Mouse (Mus musculus) gastrocnemius, postnatal 25 days (tissue): ENCODE measurements around the gene Axin1. TPM values are rescaled to one million over a fixed set of nuclear protein-coding genes. Genes with fewer than 3 reads are reported as not detected.
"Not testable (repeated sequence)": the region's sequence is repeated elsewhere in the genome, so short reads cannot be mapped to it uniquely, and the experiment has no call there.

Experiments
- DNase-seq: peaks from one replicate; pipeline ENCODE4 v3.0.0; 2022
- long read RNA-seq, 2 experiments: library from polyadenylated mRNA; stranded (forward); transcript quantifications; one replicate each; pipeline ENCODE4 v2.0.0; 2021
- total RNA-seq, 2 experiments: library from RNA; stranded (reverse); gene quantifications; 1 replicate in 1 of 2; 2 replicates in 1 of 2; pipeline ENCODE4 v1.2.3; 2021

Axin1 gene
- 10 to 100 TPM; 10.8 to 17.2 TPM for total RNA-seq
- long read RNA-seq, experiment 1, transcript Axin1-203 (10 exons, 2,890 nt) = major isoform, 7 of 14 reads
- long read RNA-seq, experiment 1, partial matches to known transcripts = 2 of 14 reads
- long read RNA-seq, experiment 1, other reads (novel, unspliced or antisense) = 3 of 14 reads
- long read RNA-seq, experiment 2, transcript Axin1-203 (10 exons, 2,890 nt) = major isoform, 6 of 15 reads
- long read RNA-seq, experiment 2, partial matches to known transcripts = 4 of 15 reads
- long read RNA-seq, experiment 2, other reads (novel, unspliced or antisense) = 3 of 15 reads

DNA sequence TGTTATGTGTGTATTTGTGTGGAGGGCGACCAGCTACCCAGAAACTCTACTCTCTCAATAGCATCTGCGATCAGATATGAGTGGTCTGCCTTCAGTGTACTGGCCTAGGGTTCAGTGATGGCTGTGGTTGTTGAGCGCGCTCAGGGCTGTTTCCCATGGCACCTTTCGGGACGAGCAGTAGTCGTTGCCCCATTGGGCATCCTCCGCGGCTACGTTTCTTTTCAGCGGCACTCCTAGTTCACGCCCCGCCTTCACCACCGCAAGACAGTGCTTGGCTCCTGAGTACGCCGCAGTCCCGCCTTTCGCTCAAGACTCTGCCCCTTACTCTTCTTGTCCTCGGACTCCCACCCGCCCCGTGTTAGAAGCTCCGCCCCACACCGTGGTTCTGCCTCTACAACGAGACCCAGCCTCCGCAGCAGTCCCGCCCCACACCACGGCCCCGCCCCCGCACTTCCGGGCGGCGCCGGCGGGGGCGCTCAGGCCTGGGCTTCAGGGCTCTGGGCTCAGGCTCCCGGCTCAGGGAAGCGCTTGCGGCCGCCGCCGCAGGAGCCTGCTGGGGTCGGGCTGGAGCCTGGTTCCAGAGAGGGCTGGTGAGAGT is at the start of gene Axin1:
Gene Axin1, plus strand, starts transcription at position 450 of the 598 bp plus-strand sequence.
- DNase-seq = peak; percentile 95

DNA sequence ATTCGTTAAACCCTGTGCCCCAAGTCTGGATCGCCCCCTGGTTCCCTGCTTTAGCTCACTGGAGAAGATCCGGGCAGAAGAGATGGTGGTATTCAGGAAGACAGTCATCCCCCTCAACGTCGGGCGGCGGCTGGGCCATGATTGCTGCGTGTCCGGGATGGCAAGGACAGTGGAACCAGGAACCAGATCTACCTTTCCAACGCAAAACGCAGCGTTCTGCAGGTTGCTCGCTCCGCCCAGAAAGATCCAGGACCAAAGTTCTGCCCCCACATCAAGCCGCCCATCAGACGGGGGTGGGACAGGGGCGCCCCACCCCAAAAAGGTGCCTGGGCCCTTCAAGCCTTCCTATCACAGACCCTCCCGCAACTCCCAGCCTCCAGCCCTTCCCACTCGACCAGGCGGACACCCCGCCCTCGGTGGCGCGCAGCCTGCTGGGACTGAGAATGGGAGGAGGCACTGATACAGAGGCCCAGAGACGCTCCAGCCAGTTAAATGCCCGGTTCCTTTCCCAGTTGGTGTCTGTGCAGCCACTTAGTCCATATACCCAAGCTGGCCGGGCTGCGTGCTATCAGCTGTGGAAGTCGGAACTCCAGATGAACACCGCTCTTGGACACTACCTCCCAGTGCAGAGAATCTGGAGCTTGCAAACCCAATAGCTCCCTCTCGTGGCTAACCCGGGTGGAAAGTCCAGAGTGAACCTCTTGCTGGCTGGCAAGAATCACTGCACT is 48.4 kb upstream of the Axin1 start, which contains the start of gene Decr2:
Gene Decr2, minus strand, starts transcription at position 433 of the 728 bp plus-strand sequence.
- peak; percentile 83 for DNase-seq

DNA sequence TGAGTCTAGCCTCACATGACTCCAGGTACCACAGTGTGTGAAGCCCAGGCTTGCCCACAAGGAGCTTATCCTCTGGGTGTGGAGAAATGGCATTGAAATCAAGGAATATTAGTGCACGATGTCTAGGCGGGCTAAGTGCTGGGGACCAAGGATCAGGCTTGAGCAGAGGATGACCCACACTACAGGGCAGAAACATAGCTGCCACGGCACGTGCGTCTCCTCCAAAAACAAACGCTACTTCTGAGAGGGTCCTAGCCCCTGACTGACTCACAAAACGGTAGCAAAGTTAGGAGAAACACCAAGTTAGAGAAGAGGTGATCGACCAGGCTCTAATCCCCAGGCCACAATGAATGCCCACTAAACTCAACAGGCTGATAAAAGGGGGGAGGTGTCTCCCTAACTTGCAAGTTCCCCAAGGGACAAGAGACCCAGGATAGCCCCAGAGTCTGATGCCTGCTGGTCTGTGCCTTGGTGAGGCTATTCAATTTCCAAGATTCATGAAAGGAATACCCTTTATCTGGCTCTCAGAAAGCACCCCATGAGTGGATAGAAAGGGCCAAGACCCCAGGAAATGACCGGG is 43.9 kb upstream of the Axin1 start:
- DNase-seq = no peak

DNA sequence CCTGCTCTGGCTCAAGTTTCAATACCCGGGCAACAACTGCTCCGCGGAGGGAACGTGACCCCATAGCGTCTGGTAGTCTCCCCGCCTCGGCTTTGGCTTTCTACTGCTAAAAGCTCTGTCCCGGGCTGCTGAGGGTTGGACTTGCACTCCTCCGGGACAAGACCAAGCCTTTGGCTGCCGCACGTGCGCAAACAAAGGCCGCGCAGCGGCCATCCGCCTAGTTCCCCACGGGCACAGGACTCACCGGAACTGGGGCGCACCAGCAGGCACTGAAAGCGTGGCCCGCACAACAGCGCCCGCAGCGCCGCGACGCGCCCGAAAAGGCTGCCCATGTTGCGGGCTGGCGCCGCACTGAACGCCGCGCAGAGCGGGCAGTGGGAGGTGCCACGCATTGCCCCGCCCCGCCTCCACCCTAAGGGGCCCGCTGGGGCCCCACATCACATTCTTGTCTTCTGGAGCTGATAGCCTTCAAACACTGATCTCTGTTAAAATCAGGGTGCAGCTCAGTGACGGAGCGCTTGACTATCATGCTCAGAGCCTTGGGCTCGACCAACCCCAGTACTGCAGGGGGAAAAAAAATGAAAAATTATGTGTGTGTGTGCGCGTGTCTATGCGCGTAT is 43.3 kb upstream of the Axin1 start, which contains the start of gene Nme4:
Gene Nme4, minus strand, starts transcription at position 482 of the 620 bp plus-strand sequence.
- peak; percentile 26 for DNase-seq

DNA sequence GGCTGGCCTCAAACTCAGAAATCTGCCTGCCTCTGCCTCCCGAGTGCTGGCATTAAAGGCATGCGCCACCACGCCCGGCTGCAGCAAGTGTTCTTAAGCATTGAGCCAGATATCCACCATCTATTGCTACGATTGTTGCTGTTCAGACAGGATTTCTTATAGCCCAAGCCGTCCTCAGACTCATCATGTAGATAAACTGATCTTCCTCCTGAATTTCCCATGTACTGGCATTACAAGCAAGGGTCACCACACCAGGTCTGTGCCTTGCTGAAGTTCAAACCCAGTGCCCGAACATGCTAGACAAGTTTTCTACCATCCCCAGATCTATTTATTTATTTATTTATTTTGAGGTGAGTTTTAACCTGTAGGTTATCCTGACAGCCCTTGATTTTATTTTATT is 40.0 kb upstream of the Axin1 start:
- DNase-seq = no peak

DNA sequence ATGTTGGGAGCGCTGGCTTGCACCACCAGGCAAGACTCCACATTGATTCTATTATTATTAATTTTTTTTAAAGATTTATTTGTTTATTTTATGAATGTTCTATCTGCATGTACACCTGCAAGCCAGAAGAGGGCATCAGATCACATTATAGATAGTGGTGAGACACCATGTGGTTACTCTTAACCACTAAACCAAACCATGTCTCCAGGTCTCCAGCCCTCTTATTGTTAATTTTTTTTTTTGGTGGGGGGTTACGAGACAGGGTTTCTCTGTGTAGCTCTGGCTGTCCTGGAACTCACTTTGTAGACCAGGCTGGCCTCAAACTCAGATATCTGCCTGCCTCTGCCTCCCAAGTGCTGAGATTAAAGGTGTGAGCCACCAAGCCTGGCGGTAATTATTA is 39.2 kb upstream of the Axin1 start:
- not testable (repeated sequence) for DNase-seq

DNA sequence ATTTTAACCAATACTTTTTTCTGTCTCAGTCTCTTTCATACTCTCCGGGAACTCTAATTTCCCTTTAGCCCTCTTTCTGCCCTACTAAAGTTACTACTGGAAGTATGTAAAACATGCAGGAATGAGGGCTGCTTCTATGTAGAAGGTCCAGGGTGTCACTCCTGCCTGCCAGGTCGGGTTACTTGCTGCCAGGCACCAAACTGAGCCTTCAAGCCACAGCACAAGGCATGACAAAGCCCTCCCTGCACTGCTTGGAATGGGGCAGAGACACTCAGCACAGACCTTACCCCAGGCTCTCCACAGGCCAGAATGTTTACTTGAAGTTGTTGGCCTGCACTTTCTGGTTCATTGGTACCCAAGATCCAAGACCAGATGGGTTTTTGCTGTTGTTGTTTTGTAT is 38.3 kb upstream of the Axin1 start:
- DNase-seq = no peak

DNA sequence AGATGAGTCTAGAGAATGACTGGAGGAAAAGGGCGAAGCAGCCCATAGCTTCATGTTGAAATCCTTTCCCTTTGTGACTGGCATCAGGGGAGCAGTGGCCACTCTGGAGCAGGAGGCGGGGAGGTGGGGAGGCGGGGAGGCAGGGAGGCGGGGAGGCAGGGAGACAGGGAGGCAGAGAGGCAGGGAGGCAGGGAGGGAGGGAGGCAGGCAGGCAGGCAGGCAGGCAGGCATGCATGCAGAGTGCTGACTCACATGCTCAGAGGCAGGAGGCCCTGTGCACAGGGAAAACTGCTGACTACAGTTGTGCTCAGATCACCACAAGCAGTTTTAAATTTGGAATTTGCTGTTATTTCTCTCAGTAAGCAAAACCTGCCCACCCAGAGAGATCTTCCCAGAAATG is 37.0 kb upstream of the Axin1 start:
- no peak for DNase-seq

DNA sequence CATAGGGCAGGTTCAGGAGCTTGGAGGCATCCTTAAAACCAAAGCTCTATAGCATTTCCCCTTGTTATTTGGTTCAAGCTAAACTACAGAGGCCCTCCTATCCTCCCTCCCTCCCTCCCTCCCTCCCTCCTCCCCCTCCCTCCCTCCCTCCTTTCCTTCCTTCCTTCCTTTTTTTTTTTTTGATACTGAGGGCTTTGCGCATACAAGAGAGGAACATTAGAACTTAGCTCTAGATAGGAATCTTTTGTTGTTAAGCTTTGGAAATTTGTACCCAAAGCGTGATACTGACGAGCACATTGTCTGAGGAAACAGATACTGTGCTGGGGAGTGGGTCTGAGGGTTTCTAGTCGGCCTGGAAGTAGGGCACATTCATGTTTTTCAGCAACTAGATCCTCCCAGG is 32.9 kb upstream of the Axin1 start:
- DNase-seq = no peak

DNA sequence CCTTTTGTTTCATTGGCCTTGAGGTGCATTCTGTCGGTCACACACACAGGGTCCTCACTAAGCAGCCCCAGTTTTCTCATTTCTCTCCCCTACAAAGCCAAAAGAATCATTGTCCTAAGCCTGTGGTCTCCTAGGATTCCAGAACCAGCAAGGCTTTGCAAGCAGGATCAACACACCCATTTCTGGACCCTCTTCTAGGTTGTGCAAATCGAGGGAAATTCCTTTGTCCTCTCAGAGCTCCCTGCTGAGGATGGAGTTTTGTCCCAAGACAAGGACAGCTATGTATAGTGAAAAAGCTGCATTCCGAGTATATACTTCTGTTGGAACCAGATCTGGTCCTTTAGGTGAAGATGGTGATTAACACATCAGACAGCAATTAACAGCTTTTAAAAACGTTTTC is 28.3 kb upstream of the Axin1 start:
- DNase-seq = no peak

DNA sequence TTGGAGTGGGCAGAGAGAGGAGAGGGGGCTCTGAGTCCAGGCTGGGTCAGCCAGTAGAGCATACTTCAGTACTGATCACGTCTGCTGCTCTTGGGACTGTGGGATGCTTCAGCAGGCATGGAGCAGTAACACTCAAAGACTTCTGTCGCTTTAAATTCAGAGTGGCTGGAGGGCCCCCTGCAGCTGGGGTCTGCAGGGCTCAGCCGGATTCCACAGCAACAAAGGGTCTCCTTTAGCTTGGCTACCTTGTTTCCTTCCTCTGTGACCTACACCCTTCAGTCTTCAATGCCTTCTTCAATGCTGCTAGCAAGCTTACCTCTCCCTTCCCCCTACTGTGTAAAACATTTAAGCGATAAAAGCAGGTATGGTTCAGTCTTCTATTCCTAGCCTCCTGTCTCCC is 27.5 kb upstream of the Axin1 start:
- DNase-seq = no peak

DNA sequence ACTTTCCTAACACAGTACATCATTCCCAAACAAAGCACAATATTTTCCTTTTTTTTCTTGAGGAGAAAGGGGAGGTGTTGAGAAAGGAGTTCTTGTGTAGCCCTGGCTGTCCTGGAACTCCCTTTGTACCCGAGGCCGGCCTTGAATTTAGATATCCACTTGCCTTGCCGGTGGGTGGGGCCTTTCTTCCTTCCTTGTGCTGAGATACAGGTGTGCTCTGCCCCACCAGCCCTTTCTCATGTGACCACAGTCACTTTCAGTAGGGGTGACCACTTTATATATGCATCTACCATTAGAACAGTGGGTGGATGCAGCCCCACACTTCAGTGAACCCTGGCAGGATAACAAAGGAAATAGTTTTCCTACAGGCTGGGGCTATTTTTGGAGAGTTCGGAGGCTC is 26.8 kb upstream of the Axin1 start:
- no peak for DNase-seq

DNA sequence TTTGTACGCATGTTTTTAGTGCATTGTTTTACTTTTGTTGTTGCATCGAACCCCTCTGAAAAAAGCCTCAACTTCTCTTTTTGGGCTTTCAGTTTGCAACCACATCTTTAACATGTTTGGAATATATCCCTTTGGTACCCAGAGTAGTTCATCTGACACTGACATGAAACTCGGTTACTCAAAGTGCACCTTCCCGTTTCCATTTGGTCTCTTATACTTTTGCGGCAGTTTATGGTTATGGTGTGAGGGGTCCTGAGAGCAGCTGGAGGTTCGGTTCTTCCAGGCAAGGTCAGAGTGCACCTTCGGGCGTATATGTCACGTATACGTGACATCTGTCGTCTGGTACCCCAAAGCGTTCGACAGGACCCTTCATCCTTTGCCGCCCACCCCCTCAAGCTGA is 25.7 kb upstream of the Axin1 start:
- no peak for DNase-seq

DNA sequence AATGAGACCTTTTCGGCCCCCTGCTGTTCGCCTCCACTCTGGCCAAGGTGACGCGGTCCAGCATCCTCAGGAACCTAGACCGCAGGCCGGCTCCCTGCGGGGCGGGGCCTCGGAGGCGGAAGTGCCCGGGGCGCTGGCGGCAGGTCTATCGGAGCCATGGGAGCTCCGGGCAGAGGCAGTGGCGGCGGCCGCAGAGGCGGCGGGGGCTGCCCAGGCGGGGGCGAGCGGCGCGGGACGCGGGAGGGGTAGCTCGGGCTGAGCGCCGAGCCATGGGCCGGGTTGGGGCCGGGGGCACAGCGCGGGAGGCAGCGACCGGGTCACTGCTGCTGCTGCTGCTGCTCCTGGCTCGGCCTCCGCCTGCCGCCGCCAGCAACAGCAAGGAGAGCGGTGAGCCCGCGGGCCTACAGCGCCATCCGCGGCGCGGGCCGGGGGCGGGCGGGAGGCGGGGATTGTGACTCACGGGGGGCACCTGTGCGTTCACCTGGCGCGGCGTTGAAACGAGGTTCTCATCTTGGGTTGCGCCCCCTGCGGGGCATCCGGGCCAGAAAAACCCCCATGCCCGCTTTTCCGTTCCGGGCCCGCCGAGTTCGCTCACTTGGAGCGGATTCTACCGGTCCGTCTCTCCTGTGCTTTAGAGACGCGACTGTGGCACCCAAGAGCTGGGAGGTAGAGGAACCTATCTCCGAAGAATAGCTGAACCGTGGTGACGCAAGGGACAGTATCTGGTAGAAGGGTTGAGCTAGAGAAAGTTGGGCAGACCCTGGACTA is 25.1 kb upstream of the Axin1 start, which contains the start of gene Tmem8:
Gene Tmem8, plus strand, starts transcription at position 119 of the 768 bp plus-strand sequence.
- DNase-seq = peak; percentile 31

DNA sequence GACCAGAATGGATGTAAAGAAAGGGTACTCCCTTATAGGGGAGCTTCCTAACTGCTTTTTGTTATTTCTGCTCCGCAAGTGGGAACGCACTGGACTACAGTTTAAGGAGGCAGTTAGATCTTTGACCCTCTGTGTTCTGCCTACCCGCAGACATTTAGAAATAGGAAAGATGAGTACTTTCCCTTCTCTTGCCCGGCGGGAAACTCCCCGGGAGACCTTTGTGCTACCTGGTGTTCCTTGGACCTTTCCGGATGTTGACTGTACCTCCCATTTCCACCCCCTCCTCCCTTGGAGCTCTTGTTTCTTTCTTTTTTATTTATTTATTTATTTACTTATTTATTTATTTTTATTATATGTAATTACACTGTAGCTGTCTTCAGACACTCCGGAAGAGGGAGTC is 24.4 kb upstream of the Axin1 start:
- DNase-seq = no peak

DNA sequence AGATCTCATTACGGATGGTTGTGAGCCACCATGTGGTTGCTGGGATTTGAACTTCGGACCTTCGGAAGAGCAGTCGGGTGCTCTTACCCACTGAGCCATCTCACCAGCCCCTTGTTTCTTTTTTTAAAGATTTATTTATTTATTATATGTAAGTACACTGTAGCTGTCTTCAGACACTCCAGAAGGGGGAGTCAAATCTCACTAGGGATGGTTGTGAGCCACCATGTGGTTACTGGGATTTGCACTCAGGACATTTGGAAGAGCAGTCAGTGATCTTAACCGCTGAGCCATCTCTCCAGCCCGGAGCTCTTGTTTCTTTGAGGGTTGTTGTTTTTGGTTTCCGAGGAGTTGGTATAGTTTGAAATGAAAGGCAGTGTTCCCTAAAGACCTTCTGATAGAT is 24.0 kb upstream of the Axin1 start:
- not testable (repeated sequence) for DNase-seq

DNA sequence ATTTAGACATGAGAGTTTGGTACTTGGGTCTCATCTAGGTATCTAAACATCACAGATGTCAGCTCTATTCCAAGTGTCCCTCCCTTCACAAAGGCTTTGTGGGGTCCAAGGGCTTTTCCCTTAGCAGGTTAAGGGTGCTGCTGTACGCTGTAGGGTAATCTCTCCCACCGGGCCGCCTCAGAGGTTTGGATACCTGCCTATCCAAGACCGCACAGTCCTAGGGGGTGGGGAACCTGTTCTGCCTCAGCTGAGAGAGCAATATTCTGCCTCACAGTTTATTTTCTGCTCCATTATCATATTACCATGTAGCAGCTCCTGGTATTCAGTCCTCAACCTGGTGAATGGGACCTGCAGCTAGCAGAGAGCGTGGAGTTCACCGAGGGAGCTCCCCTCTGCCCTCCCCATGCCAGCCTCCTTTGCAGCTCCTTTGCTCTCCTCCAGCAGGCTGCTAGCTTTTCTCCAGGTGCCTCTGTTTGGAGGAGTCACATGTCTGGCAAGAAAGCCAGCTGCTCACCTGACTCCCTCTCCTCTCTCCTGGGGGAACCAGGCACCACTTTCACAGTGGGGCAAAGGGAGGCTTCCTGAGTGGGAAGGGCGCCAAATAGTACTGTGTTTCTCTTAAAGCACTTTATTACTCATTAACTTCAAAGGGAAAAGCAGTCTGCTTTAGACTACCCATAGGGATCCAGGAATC is 23.1 kb upstream of the Axin1 start:
- DNase-seq = no peak

DNA sequence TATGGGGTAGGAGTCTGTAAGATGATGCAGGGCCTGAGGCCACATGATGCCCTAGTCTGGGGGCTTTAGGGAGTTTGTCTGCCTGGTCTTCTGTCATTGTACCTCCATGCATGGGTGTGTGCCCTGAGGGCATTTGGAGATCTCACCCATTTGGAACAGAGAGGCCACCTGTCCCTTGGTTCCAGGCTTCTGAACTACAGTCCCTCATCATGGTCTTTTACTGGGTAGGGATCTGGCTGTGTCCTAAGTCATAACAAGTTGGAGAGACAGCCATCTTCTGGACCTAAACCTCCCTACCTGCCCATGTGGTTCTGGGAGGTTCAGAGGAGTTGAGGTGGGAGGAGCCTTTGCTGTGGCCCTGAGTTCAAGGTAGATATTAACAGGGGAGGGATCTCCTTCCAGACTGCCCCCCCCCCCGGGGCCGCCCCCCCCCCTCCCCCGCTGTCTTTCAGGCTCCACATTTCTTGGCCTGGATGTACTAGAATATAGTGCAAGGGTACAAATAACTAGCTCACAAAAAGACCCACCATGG is 22.5 kb upstream of the Axin1 start:
- DNase-seq = no peak

DNA sequence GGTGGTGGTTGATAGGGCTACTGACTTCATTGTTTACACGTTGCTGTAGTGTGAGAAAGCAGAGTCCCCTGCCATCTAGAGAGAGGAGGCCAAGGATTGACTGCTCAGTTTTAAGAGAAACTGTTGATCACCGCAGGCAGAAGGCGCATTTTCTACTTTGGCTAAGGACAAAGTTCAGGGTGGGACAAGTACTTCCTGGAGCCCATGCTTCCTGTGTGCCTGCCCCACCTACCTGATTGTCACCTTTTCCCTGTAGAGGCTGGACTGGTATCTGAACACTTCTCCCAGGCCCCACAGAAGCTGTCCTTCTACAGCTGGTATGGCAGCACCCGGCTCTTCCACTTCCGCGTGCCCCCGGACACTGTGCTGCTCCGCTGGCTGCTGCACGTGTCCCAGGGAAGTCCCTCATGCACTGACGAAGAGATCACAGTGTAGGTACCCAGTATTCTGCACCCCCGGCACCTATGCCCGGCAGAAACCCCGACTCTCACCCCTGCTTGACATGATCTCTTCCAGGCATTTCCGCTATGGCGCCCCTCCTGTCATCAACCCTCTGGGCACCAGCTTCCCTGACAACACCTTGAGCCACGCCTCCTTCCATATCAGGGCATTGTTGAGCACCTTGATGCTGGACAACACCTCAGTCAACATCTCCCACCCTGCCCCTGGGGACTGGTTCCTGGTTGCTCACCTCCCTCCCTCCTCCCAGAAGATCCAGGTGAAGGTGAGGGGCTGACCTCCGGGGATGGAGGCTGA is 21.8 kb upstream of the Axin1 start:
- DNase-seq = no peak
